Mouse (Mus musculus) c-Kit-positive CD71-positive TER-119-negative erythroid progenitor cells, embryonic 14.5 days (primary cell): Measurements from ENCODE around the gene Ces1e.
"Not testable (repeated sequence)": the region's sequence is repeated elsewhere in the genome, so short reads cannot be mapped to it uniquely, and the experiment has no call there.

Experiments
- DNase-seq: peaks from one replicate; pipeline ENCODE4 v3.0.0-alpha.2; 2013; ENCODE audit warnings: low read depth

The Ces1e gene

DNA sequence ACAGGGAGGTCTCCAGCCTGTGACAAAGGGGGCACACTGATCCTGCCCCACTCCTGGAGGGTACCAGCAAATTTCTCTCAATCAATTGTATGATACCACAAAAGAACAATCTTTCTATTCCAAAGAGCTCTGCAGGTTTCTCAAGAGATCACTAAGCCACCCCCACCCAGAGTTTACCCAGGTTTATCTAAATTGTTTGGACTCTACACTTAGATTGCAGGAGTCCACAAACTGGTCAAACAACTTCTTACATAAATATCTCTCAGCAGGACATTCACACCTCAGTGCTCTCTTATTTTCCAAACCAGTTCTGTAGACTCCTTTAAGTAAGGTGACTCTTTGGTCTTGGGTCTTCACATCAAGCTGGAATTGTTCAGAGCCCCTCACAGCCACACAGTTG lies at the start of gene Ces1e:
Gene Ces1e (minus strand): TSS at position 174 of the 400 bp plus-strand sequence.
- no peak for DNase-seq

DNA sequence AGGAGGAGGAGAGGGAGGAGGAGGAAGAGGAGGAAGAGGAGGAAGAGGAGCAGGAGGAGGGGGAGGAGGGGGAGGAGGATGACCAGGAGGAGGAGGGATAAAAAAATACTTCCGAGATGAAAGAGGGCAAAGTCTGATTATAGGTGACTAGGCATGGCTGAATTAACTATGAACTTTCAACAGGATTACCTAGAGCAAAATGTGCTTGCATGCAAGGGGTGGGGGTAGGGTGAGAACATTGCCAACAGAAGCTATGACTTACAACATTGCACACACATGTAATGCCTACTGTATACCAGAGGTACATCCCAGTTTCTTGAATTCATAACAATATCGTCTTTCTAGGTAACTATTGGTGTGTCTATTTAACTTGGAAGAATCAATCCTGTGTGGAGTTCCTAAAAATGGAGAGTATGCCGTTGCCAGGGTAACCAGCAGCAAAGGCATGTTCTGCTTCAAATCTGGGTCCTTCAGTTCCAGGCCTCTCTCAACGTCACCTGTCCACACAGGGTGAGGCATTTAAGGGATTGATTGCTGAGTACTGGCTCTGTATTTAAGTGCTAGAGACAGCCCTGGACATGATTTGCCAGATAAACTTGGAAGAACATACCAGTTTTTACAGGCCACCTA lies 48.9 kb upstream of the Ces1e start:
- DNase-seq = no peak

DNA sequence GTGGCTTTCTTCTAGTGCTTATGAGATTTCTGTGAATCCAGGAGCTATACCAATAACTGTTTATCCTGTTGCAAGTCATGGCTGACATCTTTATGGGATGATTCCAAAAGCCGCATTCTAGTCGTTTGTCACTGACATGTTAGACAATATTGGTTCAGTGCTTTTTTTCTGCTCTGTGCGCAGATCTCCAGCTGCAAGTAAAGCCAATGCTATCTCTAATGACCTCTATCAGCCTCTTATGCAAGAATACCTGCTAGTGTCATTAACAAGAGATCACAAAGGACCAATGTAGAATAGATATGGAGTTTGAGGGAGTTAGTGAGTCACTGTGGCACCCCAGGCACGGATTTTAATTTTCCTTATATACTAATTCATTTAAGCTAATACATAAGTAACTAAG lies 45.2 kb upstream of the Ces1e start:
- DNase-seq = no peak

DNA sequence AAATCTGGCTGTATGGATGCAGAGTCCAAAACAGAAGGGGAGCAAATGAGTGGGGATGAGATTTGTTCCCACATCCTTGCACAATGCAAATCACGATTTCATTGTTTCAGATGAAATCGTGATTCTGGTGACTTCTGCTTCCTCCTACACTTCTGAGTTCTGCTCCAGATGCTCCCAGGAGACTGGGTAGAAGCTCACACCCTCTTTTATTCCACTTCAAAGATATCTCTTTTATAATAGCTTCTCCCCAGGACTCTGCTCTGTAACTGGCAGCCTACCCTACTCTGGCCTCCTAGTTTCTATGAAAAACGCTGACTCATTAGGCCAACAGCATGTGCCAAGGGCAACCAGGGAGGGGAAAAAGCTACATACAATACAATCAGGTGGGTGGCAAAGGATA lies 43.9 kb upstream of the Ces1e start:
- no peak for DNase-seq

DNA sequence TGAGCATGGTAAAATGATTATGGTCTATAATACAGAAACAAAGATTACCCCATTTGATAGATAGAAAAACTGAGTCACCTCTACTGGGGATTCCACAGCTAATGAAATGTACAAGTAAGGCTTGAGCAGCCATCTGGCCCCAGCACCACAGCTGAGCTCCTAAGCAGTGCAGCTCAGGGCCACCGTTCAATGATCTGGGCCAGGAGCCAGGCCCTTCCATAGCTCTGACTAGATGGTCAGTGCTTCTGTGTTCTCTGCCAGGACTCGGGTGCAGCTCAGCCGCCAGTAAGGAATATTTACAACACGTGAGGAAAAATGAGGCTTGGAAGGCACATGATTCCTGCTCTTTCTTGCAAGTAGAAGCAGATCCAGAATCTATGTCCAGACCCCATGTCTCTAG lies 43.3 kb upstream of the Ces1e start:
- DNase-seq = no peak

DNA sequence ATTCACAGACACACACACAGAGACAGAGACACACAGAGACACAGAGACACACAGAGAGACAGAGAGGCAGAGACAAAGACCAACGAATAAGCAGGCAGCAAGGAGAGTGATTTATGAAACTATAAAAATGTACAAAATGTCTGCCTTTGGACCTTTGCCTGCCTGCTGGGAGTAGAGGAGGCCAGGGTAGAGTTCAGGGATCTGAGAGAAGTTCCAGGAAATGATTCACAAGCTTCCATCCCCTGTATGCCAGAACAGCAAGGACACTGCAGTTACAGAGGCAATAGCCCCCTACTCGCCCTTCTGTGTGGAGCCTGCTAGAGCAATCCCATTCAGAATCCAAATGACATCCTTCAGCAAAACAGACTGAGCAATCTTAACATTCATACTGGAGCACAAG lies 32.0 kb upstream of the Ces1e start:
- DNase-seq = no peak

DNA sequence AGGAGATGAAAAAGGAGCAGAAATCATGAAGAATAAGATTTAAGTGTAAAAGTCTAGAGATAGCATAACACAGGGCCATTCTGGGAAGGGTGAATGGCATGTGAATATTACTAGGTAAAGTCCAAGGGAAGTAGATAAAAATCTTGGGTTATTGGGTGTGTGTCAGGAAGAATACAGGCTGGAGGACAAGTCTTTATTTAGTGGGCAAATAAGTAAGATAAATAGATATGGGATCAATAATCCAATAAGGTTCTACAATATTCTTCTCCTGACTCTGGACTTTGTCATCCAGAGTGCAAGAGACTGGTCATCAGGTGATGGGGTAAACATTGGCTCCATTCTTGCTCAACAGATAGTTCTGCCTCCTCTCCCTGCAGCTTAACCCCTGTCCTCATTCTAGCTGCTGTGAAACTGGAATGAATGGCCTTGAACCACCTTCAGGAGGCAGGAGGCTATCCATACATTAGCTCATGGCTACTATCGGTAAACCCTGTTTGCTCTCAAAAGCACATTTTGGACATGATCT lies 23.0 kb upstream of the Ces1e start:
- DNase-seq = no peak

DNA sequence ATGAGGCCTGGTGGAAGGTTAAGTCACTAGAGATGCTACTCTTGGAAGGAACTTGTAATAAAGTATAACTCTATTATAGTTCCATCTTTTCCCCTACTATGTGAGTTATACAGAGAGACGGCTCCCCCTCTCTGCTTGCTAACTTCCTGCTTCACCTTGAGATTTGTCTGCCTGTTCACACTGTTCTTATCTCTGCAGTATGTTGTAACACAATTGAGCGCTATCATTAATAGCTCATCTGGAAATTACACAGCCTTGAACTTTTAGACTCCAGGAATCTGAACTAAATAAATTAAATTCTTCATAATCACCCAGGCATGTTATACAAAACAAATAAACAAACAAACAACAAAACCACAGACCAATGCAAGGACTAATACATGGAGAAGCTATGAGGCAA lies 16.6 kb upstream of the Ces1e start:
- no peak for DNase-seq

DNA sequence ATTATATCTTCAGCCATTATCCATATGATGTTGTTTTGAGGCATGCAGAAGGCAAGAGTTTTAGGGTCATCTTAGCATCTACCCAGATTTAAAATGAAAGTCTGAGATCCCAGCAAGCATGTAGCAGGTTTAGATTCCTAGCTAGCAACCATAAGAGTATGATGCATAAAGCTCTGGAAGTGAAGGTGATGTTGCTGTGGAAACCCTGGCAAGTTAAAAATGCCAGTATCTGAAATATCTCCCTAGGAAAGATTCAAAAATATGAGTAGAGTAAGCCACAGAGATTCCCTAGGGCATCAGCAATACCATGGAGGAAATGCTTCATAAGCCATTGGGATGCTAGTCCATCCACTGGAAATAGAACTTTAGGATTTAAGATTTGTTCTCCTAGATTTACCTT lies 10.5 kb upstream of the Ces1e start:
- DNase-seq = no peak

DNA sequence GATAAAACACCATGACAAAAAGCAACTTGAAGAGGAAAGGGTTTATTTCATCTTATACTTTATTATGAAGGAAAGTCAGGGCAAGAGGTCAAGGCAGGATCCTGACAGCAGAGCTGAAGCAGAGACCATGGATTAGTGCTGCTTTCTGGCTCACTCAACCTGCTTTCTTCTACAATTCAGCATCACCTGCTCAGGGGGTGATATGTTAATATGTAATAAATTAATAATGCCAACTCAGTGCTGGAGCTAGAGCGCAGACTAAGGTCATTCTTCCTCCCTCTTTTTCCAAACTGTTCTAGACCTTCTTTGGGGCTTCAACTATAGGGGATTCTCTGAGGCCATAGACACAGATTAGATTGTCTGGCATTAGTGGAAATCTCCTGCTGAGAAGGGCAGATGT lies 6.3 kb upstream of the Ces1e start:
- no peak for DNase-seq

DNA sequence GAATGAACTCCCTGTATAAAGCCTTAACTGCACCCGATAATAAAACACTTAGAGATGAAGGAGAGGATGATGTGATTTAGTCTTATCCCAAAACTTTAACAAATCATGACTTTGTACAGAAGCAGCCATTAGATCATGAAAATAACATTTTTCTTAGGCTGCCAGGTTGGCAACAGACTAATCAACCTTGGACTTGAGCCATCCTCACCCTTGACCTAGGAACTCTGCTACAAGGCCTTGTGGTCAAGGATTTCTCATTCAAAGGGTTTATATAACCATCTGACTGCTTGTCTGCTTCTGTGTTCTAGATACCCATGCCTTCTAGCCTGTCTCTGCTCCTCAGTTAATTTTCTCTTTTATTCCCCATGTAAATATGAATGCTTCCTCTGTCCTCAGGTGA lies 5.3 kb upstream of the Ces1e start:
- no peak for DNase-seq

DNA sequence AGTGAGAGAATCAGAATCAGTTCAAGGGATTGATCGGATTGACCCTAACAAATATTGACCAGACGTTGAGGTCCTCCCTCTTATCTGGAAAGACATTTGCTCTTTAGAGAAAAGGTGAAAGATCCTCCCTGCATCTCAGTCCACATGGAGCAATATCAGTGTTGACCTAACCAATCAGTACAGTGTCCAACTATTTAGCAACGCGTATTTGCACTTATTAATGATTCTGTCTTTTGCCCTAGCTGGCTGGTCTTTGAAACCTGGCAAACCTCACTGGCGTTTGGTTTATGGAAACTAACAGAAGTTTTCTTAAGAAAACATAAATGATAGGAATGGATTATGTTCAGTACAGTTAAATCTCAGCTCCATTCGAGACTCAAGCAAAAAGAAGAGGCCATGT lies 4.6 kb upstream of the Ces1e start:
- no peak for DNase-seq

DNA sequence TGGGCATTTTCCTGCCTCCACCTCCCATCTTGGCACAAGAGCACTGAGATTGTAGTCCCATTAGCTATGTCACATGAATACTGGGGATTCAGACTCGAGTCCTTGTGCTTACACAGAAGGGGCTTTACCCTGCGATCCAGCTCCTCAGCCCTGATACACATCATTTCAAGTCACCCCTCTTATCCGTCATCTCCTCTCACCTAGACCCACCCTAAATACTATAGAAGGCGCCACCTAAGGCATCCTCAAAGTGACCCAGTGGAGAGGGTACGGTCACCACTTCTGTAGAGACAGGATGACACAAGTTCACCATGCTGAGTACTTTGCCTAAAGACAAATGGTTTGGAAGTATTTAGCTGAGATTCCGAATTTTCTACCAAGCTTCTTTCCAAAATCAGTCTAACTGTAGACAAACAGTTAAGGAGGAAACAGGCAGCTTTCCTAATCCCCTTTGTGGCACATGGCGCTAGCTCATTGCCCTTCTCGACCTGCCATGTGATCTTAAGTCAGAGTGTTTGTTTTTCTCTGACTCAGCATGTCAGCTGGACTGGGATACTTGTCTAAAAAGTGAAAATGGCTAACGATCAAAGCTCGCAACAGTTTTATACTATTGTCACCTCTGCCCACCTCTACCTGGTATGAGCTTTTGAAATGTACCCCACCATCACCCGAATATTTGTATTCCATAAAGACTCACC lies 597 bp downstream of the Ces1e start:
- DNase-seq = no peak

DNA sequence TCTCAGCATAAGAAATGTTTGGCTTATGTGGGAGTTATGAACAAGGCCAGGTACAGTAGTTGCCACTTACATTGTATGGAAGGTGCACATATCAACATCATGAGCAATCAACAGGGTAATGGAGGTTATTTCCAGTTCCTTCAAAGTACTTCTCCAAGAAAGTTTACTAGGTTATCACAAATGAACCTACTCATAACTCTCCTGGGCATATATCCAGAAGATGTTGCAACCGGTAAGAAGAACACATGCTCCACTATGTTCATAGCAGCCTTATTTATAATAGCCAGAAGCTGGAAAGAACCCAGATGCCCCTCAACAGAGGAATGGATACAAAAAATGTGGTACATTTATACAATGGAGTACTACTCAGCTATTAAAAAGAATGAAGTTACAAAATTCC lies 2.9 kb downstream of the Ces1e start:
- DNase-seq = not testable (repeated sequence)

DNA sequence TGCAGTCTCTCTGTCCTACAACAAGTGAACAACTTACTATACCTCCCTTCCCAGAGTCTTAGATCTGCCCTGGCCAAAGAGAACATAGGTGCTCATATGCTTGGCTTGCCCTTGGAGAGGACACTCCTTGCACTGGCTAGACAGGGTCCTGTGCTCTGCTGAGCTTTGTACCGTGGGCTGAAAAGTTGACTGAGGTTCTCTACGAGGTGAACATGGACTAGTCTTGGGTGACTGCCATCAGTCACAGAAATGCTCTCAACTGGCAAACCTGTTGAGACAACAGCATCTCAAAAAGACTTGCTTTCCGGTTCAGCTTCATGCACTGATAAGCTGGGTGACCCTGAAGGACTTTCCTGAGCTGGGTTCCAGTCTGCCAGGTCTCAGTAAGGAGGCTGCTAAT lies 7.5 kb downstream of the Ces1e start:
- no peak for DNase-seq

DNA sequence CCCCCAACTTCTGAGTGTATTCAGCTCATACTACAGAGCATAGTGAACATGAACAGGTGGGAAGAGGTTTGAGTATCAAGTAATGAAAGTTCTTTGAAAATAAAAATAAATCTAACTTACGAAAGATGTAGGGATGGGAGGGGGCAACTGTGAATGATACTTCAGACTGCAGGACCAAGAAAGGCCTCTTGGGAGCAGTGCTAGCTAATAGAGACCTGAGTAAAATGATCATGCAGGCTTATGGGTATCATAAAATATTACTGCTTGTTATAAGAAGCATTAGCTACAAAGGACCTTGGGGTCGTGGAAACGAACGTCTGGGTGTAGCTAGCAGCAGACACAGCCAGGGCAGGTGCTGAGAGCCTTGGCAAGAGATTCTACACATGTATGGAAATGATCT lies 11.6 kb downstream of the Ces1e start:
- no peak for DNase-seq

DNA sequence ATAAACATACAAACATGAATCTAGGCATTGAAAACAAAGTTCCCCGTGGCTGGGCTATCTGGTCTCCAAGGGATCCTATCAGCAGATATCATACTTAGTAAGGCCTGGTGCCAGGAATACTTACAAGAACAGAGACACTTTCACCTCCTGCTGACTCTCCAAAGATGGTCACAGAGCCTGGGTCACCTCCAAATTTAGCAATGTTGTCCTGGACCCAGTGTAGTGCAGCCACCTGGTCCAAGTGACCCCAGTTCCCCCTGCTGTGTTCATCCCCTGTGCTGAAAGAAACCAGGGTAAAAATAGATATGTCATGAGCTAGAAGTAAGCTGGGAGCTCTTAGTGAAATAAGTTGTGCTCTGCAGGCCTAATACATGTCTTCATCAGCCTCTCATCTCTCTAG lies 12.0 kb downstream of the Ces1e start:
- no peak for DNase-seq

DNA sequence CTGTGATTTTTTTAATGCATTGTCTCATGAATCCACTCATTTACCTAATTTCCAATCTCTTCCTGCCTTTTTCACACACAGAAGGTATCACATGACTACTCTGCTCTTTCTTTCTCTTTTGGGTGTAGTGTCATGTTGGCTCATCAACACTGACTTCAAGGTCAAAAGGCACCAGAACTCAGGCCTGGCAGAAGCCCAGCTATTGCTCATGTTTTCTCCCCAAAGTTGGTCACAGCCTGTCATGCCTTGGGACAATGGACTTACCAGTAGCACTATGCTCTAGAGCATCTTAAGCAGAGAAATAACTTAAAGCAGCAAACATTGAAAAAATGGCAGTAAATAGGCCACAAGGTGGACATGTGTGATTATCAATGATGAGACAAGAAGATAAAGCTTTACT lies 18.3 kb downstream of the Ces1e start:
- no peak for DNase-seq

DNA sequence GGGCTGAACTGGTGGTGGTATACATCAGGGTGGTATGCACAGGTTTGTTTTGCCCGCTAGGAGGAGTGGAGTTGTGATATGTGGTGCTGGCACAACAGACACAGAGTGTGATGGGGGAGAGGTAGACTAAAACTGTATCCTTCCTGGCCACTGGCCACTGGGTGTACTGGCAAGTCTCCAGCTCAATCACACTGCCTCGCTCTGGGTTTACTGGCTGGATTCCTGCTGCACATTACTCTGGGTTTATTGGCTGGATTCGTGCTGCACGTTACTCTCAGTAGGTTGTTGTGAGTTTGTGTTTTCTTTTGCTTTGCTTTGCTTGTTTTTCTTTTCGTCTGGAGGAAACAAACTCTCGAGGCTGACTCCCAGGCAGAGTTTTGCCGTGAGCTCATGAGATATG lies 30.3 kb downstream of the Ces1e start:
- not testable (repeated sequence) for DNase-seq

DNA sequence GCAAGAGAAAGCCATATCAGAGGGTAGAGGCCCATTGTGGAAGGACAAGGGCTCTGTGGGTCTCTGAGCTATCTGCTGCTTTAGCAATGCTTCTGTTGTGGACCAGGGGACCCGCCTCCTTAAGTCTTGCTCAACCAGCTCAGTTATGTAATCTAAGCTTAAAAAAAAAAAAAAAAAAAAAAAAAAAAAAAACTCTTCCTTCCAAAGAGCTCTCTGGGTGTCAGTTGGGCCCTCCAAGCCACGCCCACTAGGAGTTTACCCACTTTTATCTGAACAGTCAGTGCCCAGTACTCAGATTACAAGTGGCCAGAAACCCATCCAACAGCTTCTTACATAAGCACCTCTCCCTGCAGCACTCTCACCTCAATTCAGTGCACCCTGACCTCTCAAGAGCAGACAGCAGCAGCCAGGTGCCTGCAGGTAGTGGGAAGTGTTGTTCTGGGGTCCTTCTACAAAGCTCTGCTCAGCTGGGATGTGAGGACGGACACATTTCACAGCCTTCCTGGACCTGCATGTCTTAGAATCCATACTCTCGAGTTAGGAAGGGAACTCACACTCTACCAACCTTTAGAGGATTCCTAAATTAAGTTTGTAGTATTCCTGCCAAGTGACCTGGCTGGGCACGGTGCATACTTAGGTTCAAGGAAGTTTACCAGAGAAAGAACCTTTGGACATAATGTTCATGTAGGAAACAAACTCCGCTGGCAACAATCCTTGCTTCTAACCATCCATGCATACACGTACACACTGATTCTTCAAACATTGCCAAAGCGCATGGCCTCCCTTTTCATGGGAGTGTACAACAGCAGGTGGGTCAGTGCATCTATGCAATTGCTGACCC lies 31.5 kb downstream of the Ces1e start, which contains the start of gene Ces1d:
Gene Ces1d (minus strand): TSS at position 154 of the 841 bp plus-strand sequence.
- DNase-seq = no peak

DNA sequence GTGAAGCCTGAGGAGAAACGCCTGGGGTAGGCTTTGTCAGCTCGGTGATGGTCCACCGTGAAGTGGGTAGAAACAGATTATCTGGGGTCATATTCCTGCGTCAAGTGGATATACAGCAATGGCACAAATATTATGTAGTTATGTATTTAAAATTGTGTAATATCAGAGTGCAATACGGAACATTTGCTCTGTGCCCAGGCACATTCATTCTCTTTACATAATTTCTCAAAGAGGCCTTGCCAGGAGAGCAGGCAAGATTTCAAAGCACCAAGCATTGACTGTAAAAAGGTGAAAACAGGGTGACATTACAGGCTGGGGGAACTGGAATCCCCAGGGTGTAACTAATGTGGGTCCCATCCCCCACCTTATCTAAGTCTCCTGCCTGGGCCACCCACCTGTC lies 33.0 kb downstream of the Ces1e start:
- DNase-seq = no peak

DNA sequence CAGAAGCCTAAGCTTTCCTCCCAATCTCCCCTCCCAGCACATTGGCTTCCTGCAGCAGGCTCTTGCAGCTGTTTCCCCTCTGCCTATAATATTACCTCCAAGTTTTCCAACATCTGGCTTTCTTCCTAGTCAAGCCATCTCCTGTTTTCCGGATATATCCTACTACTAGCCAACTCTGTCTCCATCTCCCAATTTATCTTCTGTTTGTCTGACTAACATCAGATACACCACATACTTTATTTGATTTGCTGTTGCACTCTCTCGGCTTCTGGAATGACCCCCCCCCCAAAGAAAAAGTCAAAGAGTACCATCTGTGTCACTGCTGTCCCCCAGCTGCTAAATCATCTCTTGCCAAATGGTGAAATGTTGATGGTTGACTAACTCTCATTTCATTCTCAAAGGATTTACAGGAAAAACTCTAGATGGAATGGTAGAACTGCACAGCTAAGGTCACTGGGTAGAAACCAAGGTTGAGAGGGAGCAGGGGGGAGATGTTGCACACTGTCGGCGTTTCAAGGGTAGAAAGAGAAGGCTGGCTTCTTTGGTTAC lies 48.8 kb downstream of the Ces1e start:
- DNase-seq = no peak

DNA sequence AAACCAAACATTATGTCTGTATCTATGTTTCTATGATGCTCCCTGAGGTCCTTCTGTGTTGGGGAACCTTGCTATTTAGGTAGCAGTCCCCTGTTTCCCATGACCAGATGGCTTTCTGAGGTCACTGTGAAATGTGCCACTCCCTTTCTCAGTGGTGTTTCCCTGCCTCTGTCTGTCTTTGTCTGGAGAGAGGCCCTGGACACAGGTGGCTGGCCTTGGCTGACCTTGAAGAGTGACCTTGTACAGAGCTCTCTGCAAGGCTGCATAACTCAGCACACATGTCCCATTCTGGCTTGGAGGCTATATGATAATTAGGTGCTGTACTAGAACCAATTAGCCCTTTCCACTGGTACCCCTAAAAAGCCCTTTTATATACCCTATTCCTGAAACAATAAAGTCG lies 52.8 kb downstream of the Ces1e start:
- DNase-seq = no peak
